Mouse (Mus musculus): ENCODE measurements around the gene Ear14.
"Not testable (repeated sequence)": the region's sequence is repeated elsewhere in the genome, so short reads cannot be mapped to it uniquely, and the experiment has no call there.

The Ear14 gene

GRCm38 (mm10) chr14:51252206-51252605 is 49.0 kb downstream of the Ear14 start:
- DNase-seq (ENCODE audit: low read depth, low spot score): not testable (repeated sequence)

- no peak for DNase-seq (ENCODE audit: low read depth, low spot score)
Observed at GRCm38 (mm10) chr14:51253569-51253968, 50.4 kb downstream of the Ear14 start.

Data from retina, postnatal 7 days (tissue).